Mouse (Mus musculus) ES-Bruce4 (cell line): ENCODE data around the gene Myb.

Experiments used
- CTCF ChIP-seq: IDR thresholded peaks from one replicate; pipeline ENCODE4 v1.8.1; 2011; ENCODE audit warnings: low read depth, low read length
- EP300 ChIP-seq: IDR thresholded peaks from 2 replicates; pipeline ENCODE4 v1.6.1; 2011; ENCODE audit warnings: low read depth, low read length; ENCODE audit not compliant: insufficient read depth
- POLR2A ChIP-seq: IDR thresholded peaks from one replicate; pipeline ENCODE4 v1.8.1; 2011; ENCODE audit warnings: low read length; ENCODE audit not compliant: insufficient read depth

DNA sequence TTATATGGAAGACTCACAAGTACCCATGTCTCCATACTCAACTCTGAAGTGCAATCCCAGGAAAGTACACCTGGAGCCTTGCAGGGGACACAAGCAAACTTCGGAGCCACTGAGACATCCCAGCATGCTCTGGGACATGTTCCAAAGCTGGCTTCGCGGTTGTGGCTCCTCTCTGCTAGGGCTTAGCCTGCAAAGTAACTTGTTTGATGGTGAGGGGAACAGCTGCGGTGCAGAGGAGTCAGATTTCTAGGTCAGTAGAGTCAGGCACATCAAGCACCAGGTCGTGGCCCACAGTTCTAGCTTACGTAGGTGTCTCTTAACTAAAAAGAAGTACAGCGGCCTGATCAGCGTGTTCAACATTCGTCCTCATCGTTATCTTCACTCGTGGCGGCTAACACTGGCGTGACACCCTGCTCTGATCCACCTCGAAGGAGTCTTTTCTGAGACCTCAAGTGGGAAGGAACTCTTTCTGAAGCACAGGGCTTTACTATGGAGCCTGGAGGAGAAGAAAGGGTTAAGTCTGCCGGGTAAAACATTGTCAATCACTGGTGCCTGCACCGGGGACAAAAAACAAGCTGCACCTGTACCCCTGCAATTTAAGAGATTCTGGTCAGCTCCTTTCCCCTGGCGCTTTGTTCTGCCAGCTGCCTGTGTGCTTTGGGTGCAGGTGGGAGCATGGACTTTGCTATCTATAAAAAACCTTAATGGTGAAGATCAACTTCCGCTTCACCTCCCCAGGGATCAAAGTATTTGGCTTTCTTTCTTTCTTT lies 68.1 kb downstream of the Myb start:
- TF ChIP-seq POLR2A (no peak), CTCF (no peak), EP300 (no peak)
